Mouse (Mus musculus): ENCODE results near the gene Ldah. TPM values are rescaled to one million over a fixed set of nuclear protein-coding genes. Genes with fewer than 3 reads are reported as not detected.

Ldah gene
- polyA plus RNA-seq, 1 experiment from 2014 or later: 65.9 TPM

Other genes with a start within 250 kb of the Ldah start
- 0.09 TPM in 1 of 2 replicates, not detected in the other for gene Apob, start 230.5 kb upstream of the Ldah start, polyA plus RNA-seq (2014; fragmentation: Nextera tagmentation; extraction: Ambion mirVana)
- 0.75 TPM in 1 of 2 replicates, not detected in the other for gene Gdf7, start 93.8 kb downstream of the Ldah start, polyA plus RNA-seq (2014; fragmentation: Nextera tagmentation; extraction: Ambion mirVana)
- 7.8 and 10.5 TPM in 2 replicates for gene Hs1bp3, start 105.3 kb downstream of the Ldah start, polyA plus RNA-seq (2014; fragmentation: Nextera tagmentation; extraction: Ambion mirVana)